In genomic region chr6:86678341-86678740, GRCm38 (mm10) we compare ENCODE assay signal across 31 mouse cellular contexts. TPM values are rescaled to one million over a fixed set of nuclear protein-coding genes. Genes with fewer than 3 reads are reported as not detected.
DNase-seq lines count a peak whose midpoint lies in the region; ATAC-seq and TF ChIP-seq lines count a peak whose summit lies in the region.
"Had no signal": no experiment of that assay in that cellular context is flagged by ENCODE, and none has a peak within 500 bp of the region (broad histone marks: within the 10 kb centered on the region; RNA-seq: fewer than 3 reads in every experiment).

No protein-coding gene starts in this region.

- no peaks in the 10 kb centered on the region for H3K9me3 ChIP-seq in kidney, embryonic 16.5 days (ENCODE audit: low read length)
- no peaks in the 10 kb centered on the region for H3K9me3 ChIP-seq in embryonic facial prominence, embryonic 10.5 days
- H3K9me3 ChIP-seq: embryonic facial prominence, embryonic 15.5 days; forebrain, embryonic 13.5 days; hindbrain, embryonic 10.5 days; limb, embryonic 13.5 days; lung, embryonic 15.5 days; midbrain, embryonic 12.5 days; neural tube, embryonic 15.5 days had no signal

- peak overlapping the region; percentile 78; the same call in 1 of the 2 replicates for H3K27ac ChIP-seq in kidney, adult 2 months (ENCODE audit: insufficient read depth, low read depth, low read length)
- peak overlapping the region; percentile 81 for H3K27ac ChIP-seq in kidney, embryonic 16.5 days (ENCODE audit: low read length)
- no peak overlapping the region for H3K27ac ChIP-seq in embryonic facial prominence, embryonic 10.5 days (replicated peaks)
- H3K27ac ChIP-seq in layer of hippocampus, adult 2 months = no peak overlapping the region
- H3K27ac ChIP-seq: embryonic facial prominence, embryonic 15.5 days; forebrain, embryonic 13.5 days; hindbrain, embryonic 10.5 days; limb, embryonic 13.5 days; lung, embryonic 15.5 days; midbrain, embryonic 12.5 days; neural tube, embryonic 15.5 days; stomach, postnatal 0 days had no signal

- in situ Hi-C loops in Patski (cut with MboI; ENCODE audit: low pct_unique_long_range_greater_than_20kb) = loop anchor here (10.0 kb wide), 1 partner anchor 244 kb away; the partner anchor contains the start of gene C87436

- no peak overlapping the region for H3K9ac ChIP-seq in kidney, embryonic 16.5 days (replicated peaks; ENCODE audit: low read length)
- H3K9ac ChIP-seq: embryonic facial prominence, embryonic 15.5 days; forebrain, embryonic 13.5 days; limb, embryonic 13.5 days; lung, embryonic 15.5 days; midbrain, embryonic 12.5 days; neural tube, embryonic 15.5 days had no signal

- CTCF ChIA-PET in Patski (lab: Charles Lee) = interaction anchor here (1.4 to 1.6 kb wide), 2 partner anchors 12 to 24 kb away, joined by 3 to 5 read pairs; no protein-coding TSS in a partner anchor

- ATAC-seq in Patski = peak; percentile 47
- ATAC-seq in kidney, embryonic 16.5 days (ENCODE audit: low FRiP score, low TSS enrichment) = peak; percentile 93
- ATAC-seq: activated CD4-positive, CD25-positive, alpha-beta regulatory T cell, adult 4 months; forebrain, embryonic 13.5 days; hindbrain, embryonic 16.5 days had no signal

- no peaks in the 10 kb centered on the region for H3K27me3 ChIP-seq in Patski
- no peaks in the 10 kb centered on the region for H3K27me3 ChIP-seq in kidney, adult 2 months (replicated peaks; ENCODE audit: control insufficient read depth, insufficient read depth, low read length)
- H3K27me3 ChIP-seq in kidney, embryonic 16.5 days (ENCODE audit: insufficient read depth, low read length) = no peaks in the 10 kb centered on the region
- no peaks in the 10 kb centered on the region for H3K27me3 ChIP-seq in embryonic facial prominence, embryonic 10.5 days (replicated peaks; ENCODE audit: low read depth, poor library complexity, severe bottlenecking)
- H3K27me3 ChIP-seq: embryonic facial prominence, embryonic 15.5 days; forebrain, embryonic 13.5 days; limb, embryonic 13.5 days; lung, embryonic 15.5 days; midbrain, embryonic 12.5 days; neural tube, embryonic 15.5 days had no signal

- no peak overlapping the region for H3K4me3 ChIP-seq in kidney, adult 2 months (ENCODE audit: insufficient read depth, low read depth, low read length)
- H3K4me3 ChIP-seq in kidney, embryonic 16.5 days (ENCODE audit: low read length) = no peak overlapping the region
- H3K4me3 ChIP-seq in embryonic facial prominence, embryonic 10.5 days = no peak overlapping the region
- H3K4me3 ChIP-seq in layer of hippocampus, adult 2 months = no peak overlapping the region
- H3K4me3 ChIP-seq: embryonic facial prominence, embryonic 15.5 days; forebrain, embryonic 13.5 days; hindbrain, embryonic 10.5 days; limb, embryonic 13.5 days; lung, embryonic 15.5 days; midbrain, embryonic 12.5 days; neural tube, embryonic 15.5 days had no signal

- POLR2A ChIA-PET in Patski (lab: Charles Lee) = no interaction called here

- TF ChIP-seq POLR2A in kidney, adult 2 months (IDR thresholded peaks at IDR 0.05; ENCODE audit: low read depth, low read length) = no peak

- no peak overlapping the region for H3K4me2 ChIP-seq in kidney, embryonic 16.5 days (replicated peaks; ENCODE audit: low read depth, low read length)
- H3K4me2 ChIP-seq: embryonic facial prominence, embryonic 15.5 days; forebrain, embryonic 13.5 days; limb, embryonic 13.5 days; liver, embryonic 11.5 days; lung, embryonic 15.5 days; midbrain, embryonic 12.5 days; neural tube, embryonic 15.5 days had no signal

- 23% methylated on average over 6 of the region's 6 CpGs for WGBS in kidney, adult 2 months
- WGBS in kidney, embryonic 16.5 days = 28% methylated on average over 6 of the region's 6 CpGs
- 94% methylated on average over 6 of the region's 6 CpGs for WGBS in embryonic facial prominence, embryonic 10.5 days

- no peak for TF ChIP-seq CTCF in Patski (IDR thresholded peaks at IDR 0.05)
- no peak for TF ChIP-seq CTCF in kidney, adult 2 months (conservative IDR thresholded peaks at IDR 0.05; ENCODE audit: insufficient read depth, insufficient read length, low read depth, low read length)
- no peak for TF ChIP-seq CTCF in layer of hippocampus, adult 2 months (conservative IDR thresholded peaks at IDR 0.05)

- peak; percentile 73 for DNase-seq in Patski (ENCODE audit: low read depth, low spot score)
- DNase-seq in kidney, adult 2 months = peak; percentile 85
- DNase-seq in kidney, postnatal 36 days = peak; percentile 63 to 82
- DNase-seq in frontal cortex, postnatal 10 days (ENCODE audit: low spot score in 2 of 2) = no peak
- no peak for DNase-seq in embryonic facial prominence, embryonic 10.5 days (ENCODE audit: low spot score)
- DNase-seq in layer of hippocampus, adult 2 months (ENCODE audit: low spot score in 2 of 2) = no peak
- DNase-seq: adrenal gland, adult 2 months; adrenal gland, postnatal 36 days; B cell, adult 2 months; cerebellum, adult 2 months; cerebellum, postnatal 14 days; heart, postnatal 14 days; retina, postnatal 1 day; right cerebral cortex, postnatal 14 days; thymus, adult 18-20 months; thymus, postnatal 25 days had no signal

- peaks cover 18% of the 10 kb centered on the region; the same call in 1 of the 2 replicates for H3K4me1 ChIP-seq in kidney, adult 2 months (ENCODE audit: control insufficient read depth, insufficient read depth, low read length)
- peaks cover 31% of the 10 kb centered on the region for H3K4me1 ChIP-seq in kidney, embryonic 16.5 days (ENCODE audit: insufficient read depth, low read length)
- peaks cover 5% of the 10 kb centered on the region; the same call in 1 of the 2 replicates for H3K4me1 ChIP-seq in embryonic facial prominence, embryonic 10.5 days

- H3K36me3 ChIP-seq in kidney, adult 2 months (ENCODE audit: control insufficient read depth, insufficient read depth, low read length) = peaks cover 9% of the 10 kb centered on the region; the same call in 1 of the 2 replicates
- peaks cover 59% of the 10 kb centered on the region for H3K36me3 ChIP-seq in kidney, embryonic 16.5 days (ENCODE audit: insufficient read depth, low read length)
- peaks cover 97% of the 10 kb centered on the region for H3K36me3 ChIP-seq in embryonic facial prominence, embryonic 10.5 days (replicated peaks)

RNA-seq across cellular contexts. Expression of gene Snrnp27, which starts 6.0 kb away (rescaled TPM):
- 104 TPM for polyA plus RNA-seq in Patski (2021)
- polyA plus RNA-seq in kidney, adult 2 months (2012; rRNA removed) = 14.6 and 21.0 TPM in 2 replicates
- polyA plus RNA-seq in kidney, embryonic 16.5 days (2015; fragmentation: Nextera tagmentation; extraction: Ambion mirVana) = 95.5 and 102 TPM in 2 replicates
- 124 and 134 TPM in 2 replicates for polyA plus RNA-seq in embryonic facial prominence, embryonic 10.5 days (2016; fragmentation: Nextera tagmentation; extraction: Ambion mirVana)
- 10 to 100 TPM; 60.6 to 60.8 TPM for total RNA-seq in layer of hippocampus, adult 2 months (2021)

RNA-seq across cellular contexts. Expression of gene Mxd1, which starts 9.4 kb away (rescaled TPM):
- polyA plus RNA-seq in Patski (2021) = 4.8 TPM
- polyA plus RNA-seq in kidney, adult 2 months (2012; rRNA removed) = 8.7 and 9.9 TPM in 2 replicates
- polyA plus RNA-seq in kidney, embryonic 16.5 days (2015; fragmentation: Nextera tagmentation; extraction: Ambion mirVana) = 11.8 and 11.9 TPM in 2 replicates
- polyA plus RNA-seq in embryonic facial prominence, embryonic 10.5 days (2016; fragmentation: Nextera tagmentation; extraction: Ambion mirVana) = 9.5 and 11.4 TPM in 2 replicates
- total RNA-seq in layer of hippocampus, adult 2 months (2021) = 10 to 100 TPM; 17.9 to 20.7 TPM

RNA-seq across cellular contexts. Expression of gene Asprv1, which starts 50.4 kb away (rescaled TPM):
- polyA plus RNA-seq in Patski (2021) = not detected
- polyA plus RNA-seq in kidney, adult 2 months (2012; rRNA removed) = 0.10 and 0.33 TPM in 2 replicates
- polyA plus RNA-seq in kidney, embryonic 16.5 days (2015; fragmentation: Nextera tagmentation; extraction: Ambion mirVana) = 0.89 and 0.99 TPM in 2 replicates
- polyA plus RNA-seq in embryonic facial prominence, embryonic 10.5 days (2016; fragmentation: Nextera tagmentation; extraction: Ambion mirVana) = 0.69 and 1.3 TPM in 2 replicates
- total RNA-seq in layer of hippocampus, adult 2 months (2021) = 1 to 10 TPM; 1.2 to 1.9 TPM
- total RNA-seq: adrenal gland, adult 2 months; gastrocnemius, adult 8-10 months; heart, adult 8-10 months had no signal
- polyA plus RNA-seq: heart, embryonic 14.5 days had no signal

RNA-seq across cellular contexts. Expression of gene Gmcl1, which starts 54.8 kb away (rescaled TPM):
- 59.1 TPM for polyA plus RNA-seq in Patski (2021)
- 9.1 and 10.0 TPM in 2 replicates for polyA plus RNA-seq in kidney, adult 2 months (2012; rRNA removed)
- polyA plus RNA-seq in kidney, embryonic 16.5 days (2015; fragmentation: Nextera tagmentation; extraction: Ambion mirVana) = 30.0 and 30.2 TPM in 2 replicates
- polyA plus RNA-seq in embryonic facial prominence, embryonic 10.5 days (2016; fragmentation: Nextera tagmentation; extraction: Ambion mirVana) = 36.2 and 36.3 TPM in 2 replicates
- 10 to 100 TPM; 28.3 to 31.5 TPM for total RNA-seq in layer of hippocampus, adult 2 months (2021)

Comparison
In these comparisons a context has a peak if more than half of its experiments do, and no peak if none do; other contexts are left out.
1. DNase-seq: peak in Patski (single experiment), kidney, adult 2 months (single experiment) and kidney, postnatal 36 days (2 of 2); none in frontal cortex, postnatal 10 days (0 of 2), embryonic facial prominence, embryonic 10.5 days (single experiment) and layer of hippocampus, adult 2 months (0 of 2).
2. H3K27ac ChIP-seq: peak in kidney, adult 2 months (single experiment) and kidney, embryonic 16.5 days (single experiment); none in embryonic facial prominence, embryonic 10.5 days (single experiment) and layer of hippocampus, adult 2 months (single experiment).